Mouse (Mus musculus) heart, postnatal 0 days (tissue): Measurements from ENCODE around the gene Zfp865.
A peak's percentile ranks its signal among the peaks of the same experiment; 100 is the strongest.

Experiments used
- CTCF ChIP-seq: IDR thresholded peaks from 2 replicates; pipeline ENCODE4 v1.5.1; 2016; ENCODE audit warnings: antibody characterized with exemption, control low read depth, low read depth
- EP300 ChIP-seq: IDR thresholded peaks from 2 replicates; pipeline ENCODE4 v1.6.1; 2016; ENCODE audit warnings: antibody characterized with exemption, low read depth

DNA sequence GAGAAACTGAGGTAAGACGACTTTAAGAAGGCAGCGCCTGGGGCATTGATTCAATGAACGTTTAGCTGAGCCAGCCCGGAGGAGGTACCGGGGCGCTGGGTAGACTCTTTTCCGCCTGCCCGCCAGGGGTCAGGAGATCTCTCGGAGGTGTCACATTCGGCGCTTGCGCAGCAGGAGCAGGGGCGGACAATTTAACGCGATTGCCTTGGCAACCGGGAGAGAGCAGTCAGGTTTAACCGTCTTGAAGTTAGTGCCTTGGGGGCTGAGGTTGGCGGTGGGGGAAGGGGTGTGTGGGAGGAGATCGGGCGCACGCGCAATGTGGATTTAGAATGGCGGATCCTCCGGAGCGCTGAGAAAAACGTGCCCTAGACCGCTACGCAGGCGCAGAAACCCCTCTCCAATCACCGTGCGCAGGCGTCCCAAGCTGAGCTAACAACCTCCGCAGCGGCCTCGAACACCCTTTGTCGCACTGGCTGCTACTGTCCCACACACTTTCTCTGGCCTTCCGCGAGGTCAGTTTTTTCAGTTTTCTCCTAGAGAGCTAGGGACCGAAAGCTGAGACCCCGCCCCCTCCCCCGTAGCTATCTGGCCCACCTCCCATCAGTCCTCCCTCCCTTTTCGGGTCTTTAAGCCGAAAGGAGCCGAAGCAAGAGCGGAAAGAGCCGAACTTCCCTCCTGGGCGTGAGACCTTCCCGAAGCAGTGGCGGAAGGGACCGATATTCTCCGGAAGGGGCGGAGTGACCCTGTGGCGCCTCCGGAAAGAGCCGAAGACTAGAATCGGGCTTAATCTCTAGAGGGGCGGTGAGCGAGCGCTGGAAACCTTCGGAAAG is 41.0 kb downstream of the Zfp865 start:
- TF ChIP-seq CTCF (peak; percentile 60), EP300 (no peak)
